Mouse (Mus musculus) retina, embryonic 14.5 days (tissue): ENCODE results near the gene Srpk2.
"Not testable (repeated sequence)": the region's sequence is repeated elsewhere in the genome, so short reads cannot be mapped to it uniquely, and the experiment has no call there.

Experiments used
- DNase-seq: peaks from one replicate; pipeline ENCODE4 v3.0.0-alpha.2; 2015; ENCODE audit warnings: low spot score

Srpk2 gene

GRCm38 (mm10) chr5:23566382-23566781 lies 118.0 kb downstream of the Srpk2 start:
- DNase-seq = no peak

- no peak for DNase-seq
These were observed 121.9 kb downstream of the Srpk2 start for GRCm38 (mm10) chr5:23562278-23563060.

- DNase-seq = no peak
These were observed 123.2 kb downstream of the Srpk2 start for GRCm38 (mm10) chr5:23561227-23561626.

GRCm38 (mm10) chr5:23560171-23560570 lies 124.2 kb downstream of the Srpk2 start:
- DNase-seq = no peak

GRCm38 (mm10) chr5:23556007-23556770 lies 128.2 kb downstream of the Srpk2 start:
- DNase-seq = no peak

- not testable (repeated sequence) for DNase-seq
These were observed 131.1 kb downstream of the Srpk2 start for GRCm38 (mm10) chr5:23553338-23553737.

- no peak for DNase-seq
These were observed 132.7 kb downstream of the Srpk2 start for GRCm38 (mm10) chr5:23551687-23552086.

- no peak for DNase-seq
These were observed 148.7 kb downstream of the Srpk2 start for GRCm38 (mm10) chr5:23535692-23536091.

DNA sequence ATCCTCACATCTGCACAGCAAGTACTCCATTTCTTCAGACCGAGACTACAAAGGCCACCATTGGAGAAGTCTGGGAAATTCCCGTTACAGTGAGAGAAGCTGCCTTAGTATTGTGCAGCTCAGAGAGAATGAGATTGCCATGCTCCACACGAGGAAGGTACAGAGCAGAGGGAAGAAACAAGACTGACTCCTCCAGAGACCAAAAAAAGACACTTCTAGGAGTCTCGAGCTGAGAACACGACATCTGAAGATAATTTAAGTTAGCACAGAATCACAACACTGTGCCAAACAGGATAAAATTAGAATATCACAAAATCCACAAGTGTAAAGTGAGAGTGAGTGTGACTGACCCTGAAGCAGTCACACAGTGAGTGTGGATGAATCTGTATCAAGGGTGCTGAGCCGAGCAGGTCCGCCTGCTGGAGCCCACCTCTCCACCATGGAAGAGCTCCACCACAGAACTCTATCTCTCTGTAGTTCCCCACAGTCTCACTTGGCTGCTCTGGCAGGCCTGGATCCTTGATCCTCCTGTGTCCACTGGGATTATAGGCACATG lies 152.8 kb downstream of the Srpk2 start:
- DNase-seq = no peak

GRCm38 (mm10) chr5:23531100-23531499 lies 153.3 kb downstream of the Srpk2 start:
- DNase-seq = no peak

DNA sequence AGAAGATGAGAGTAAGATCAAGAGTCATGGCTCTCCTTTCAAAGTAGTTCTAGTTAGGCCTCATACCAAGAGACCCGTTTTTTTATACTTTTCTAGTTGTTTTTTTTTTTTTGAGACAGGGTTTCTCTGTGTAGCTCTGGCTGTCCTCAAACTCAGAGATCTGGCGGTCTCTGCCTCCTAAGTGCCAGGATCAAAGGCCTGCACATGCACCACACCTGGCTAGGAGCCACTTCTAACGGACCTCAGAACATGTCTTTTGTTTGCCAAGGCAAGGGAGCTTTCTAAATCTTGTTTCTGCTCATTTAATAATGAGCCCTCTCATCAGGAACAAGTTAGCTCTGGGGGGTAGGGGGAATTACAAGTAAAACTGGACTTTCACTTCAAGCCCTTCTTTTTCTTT lies 159.8 kb downstream of the Srpk2 start:
- DNase-seq = no peak

DNA sequence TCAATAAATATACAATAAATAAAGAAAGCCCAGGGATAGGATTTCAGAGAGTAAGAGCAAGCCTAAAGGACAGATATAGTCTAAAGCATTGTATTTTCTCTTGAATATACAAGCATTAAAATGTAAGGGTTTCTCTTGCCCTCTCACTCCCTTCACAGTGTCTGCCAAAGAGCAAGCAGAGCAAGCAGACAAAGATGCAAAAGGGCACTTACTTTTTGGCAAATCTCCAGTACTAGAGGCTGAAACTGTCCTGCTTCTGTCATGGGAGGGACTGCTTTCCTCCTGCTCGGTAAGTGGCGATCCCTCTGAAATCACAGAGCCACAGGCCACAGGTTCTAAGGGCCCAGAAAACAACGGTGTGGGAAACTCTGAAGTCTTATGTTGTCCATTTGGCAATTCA lies 160.5 kb downstream of the Srpk2 start:
- no peak for DNase-seq

- no peak for DNase-seq
These were observed 162.8 kb downstream of the Srpk2 start for GRCm38 (mm10) chr5:23521645-23522044.

- no peak for DNase-seq
These were observed 164.7 kb downstream of the Srpk2 start for GRCm38 (mm10) chr5:23519679-23520078.

GRCm38 (mm10) chr5:23518673-23519072 lies 165.7 kb downstream of the Srpk2 start:
- DNase-seq = peak; percentile 21

GRCm38 (mm10) chr5:23517839-23518238 lies 166.6 kb downstream of the Srpk2 start:
- DNase-seq = no peak

GRCm38 (mm10) chr5:23516962-23517361 lies 167.5 kb downstream of the Srpk2 start:
- DNase-seq = peak; percentile 54

- no peak for DNase-seq
These were observed 169.4 kb downstream of the Srpk2 start for GRCm38 (mm10) chr5:23515038-23515437.

- no peak for DNase-seq
These were observed 170.9 kb downstream of the Srpk2 start for GRCm38 (mm10) chr5:23513468-23513867.

DNA sequence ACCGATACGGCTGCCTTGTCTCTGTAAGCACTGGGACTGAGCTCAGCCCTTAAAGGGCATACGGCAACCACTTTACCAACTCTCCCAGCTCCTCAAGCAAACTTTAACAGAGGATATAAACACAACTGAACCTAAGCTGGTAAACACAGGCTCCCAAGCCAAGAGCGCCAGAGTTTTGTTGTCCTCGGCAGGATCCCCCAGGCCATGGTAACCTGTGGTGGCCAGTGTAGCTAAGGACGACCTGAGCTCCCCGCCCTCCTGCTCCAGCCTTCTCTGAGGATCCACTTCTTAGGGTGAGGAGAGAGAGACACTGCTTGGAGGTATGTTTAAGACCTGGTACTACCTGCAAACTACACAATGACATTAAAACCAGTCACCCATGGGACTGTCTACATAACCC lies 171.9 kb downstream of the Srpk2 start:
- DNase-seq = no peak

GRCm38 (mm10) chr5:23511456-23511855 lies 173.0 kb downstream of the Srpk2 start:
- no peak for DNase-seq

DNA sequence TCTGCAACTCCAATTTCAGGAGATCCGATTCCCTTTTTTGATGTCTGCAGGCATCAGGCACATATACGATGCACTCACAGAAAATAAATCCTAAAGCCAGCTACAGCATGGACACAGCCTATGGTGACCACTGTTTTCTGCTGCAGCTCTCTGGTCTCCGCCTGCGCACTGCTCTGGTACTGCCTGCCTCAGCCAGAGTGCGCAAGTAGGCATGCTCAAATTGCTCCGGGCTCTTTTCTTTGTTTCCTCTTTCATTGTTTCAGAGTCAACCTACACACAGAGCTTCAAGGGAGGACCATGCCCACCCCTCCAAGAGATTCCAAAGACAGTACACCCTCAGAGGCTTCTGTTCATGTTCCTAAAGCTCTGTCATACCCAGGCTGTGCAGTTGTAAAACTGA lies 175.8 kb downstream of the Srpk2 start:
- no peak for DNase-seq

DNA sequence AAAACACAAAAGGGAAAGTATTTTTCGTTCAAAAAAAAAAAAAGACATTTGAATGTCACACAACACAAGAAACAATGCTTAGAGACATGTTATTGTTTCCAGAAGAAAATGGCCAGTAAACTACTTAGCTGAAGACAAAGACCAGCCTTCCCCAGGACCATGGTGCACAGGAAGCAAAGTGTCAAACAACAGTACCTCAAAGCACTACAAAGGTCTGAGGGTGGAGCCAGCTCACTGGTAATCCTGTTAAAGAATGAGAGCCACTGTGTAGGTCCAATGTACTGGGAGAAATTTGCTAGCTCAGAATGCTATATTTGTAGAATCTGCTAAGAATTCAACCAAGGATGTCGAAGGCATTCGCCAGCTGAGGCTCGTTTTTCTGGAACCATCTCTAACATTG lies 177.2 kb downstream of the Srpk2 start:
- DNase-seq = no peak
